Mouse (Mus musculus): Measurements from ENCODE around the gene Dnah8.

- TF ChIP-seq EP300 (IDR thresholded peaks at IDR 0.05) (no peak), CTCF (IDR thresholded peaks at IDR 0.05) (no peak)
Measured at GRCm38 (mm10) chr17:30907577-30907976, 283.4 kb downstream of the Dnah8 start.
